Mouse (Mus musculus) G1E (cell line): ENCODE results near the gene Clns1a.

Experiments used
- CTCF ChIP-seq: IDR thresholded peaks from 2 replicates; pipeline ENCODE4 v1.5.1; 2012; ENCODE audit warnings: low read depth, low read length, inconsistent platforms, mixed read lengths
- GATA1 ChIP-seq: IDR thresholded peaks from 2 replicates; pipeline ENCODE4 v1.6.1; 2012; ENCODE audit warnings: borderline replicate concordance, low read length, inconsistent platforms, mixed read lengths
- POLR2AphosphoS5 ChIP-seq: IDR thresholded peaks from 2 replicates; pipeline ENCODE4 v1.6.1; 2012; ENCODE audit warnings: low read depth, low read length, inconsistent platforms; ENCODE audit not compliant: insufficient replicate concordance
- TAL1 ChIP-seq: conservative IDR thresholded peaks from 2 replicates; pipeline ENCODE4 v1.6.1; 2012; ENCODE audit warnings: low read depth, low read length, inconsistent platforms, mixed read lengths

DNA sequence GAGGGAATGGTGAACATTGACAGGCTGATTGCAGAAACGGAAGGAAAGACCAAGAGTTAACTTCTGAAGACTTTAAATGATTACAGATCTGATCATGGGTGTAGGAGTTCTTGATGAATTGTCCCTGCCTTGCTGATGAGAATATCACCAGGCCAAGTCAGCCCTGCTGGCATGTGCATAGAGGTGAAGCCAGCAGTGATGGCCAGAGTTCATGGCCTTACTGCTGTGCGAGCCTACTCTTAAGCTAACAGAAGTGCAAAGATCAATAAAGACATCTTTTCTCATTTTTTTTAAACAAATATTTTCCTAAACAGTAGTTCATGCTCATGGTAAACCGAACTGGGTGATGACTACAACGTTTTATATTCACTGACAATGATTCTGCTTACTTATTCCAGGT, 45.7 kb upstream of the Clns1a start:
- TF ChIP-seq CTCF = no peak
- no peak for TF ChIP-seq GATA1
- TF ChIP-seq POLR2AphosphoS5 = no peak
- no peak for TF ChIP-seq TAL1
